Mouse (Mus musculus) CD8-positive naive resting alpha-beta T cell, adult 2 months (primary cell): ENCODE results near the gene Tgfb2.

Experiments used
- DNase-seq, 2 experiments: peaks; one replicate each; pipeline ENCODE4 v3.0.0; 2022; ENCODE audit warnings: low read depth in 2 of 2, low spot score in 2 of 2

The Tgfb2 gene

DNA sequence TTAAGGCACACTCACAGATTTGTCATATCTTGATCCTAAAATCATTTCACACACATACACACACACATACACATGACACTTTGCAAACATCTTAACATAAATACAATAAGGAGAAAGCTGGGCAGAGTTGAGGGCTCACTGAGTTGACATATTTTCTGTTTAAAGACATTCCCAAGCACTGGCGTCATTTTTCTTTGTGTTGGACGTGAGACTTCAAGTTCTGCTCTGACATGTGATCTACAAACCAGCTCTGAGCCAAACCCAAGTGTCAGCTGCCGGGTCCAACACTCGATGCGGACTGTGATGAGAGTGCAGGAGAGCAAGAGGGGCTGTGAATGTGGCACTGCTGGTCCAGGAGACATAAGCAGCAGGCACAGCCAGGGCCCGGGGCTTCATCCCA lies 123.7 kb downstream of the Tgfb2 start:
- DNase-seq = no peak

- DNase-seq = no peak
Measured at GRCm38 (mm10) chr1:186581666-186582065, 124.1 kb downstream of the Tgfb2 start.

- no peak for DNase-seq
Measured at GRCm38 (mm10) chr1:186581114-186581513, 124.7 kb downstream of the Tgfb2 start.

- DNase-seq = no peak
Measured at GRCm38 (mm10) chr1:186577302-186577701, 128.5 kb downstream of the Tgfb2 start.

GRCm38 (mm10) chr1:186575629-186576028 lies 130.2 kb downstream of the Tgfb2 start:
- no peak for DNase-seq

GRCm38 (mm10) chr1:186575074-186575473 lies 130.7 kb downstream of the Tgfb2 start:
- no peak for DNase-seq
